Mouse (Mus musculus) lung, adult 2 months (tissue): ENCODE results near the gene Lrig3.

Source experiments
- CTCF ChIP-seq: fragments of 200-500 bp; IDR thresholded peaks from 2 replicates; pipeline ENCODE4 v1.5.1; 2011; ENCODE audit warnings: mild to moderate bottlenecking, low read length, control low read depth; ENCODE audit not compliant: insufficient read depth
- POLR2A ChIP-seq: fragments of 200-500 bp; IDR thresholded peaks from 2 replicates; pipeline ENCODE4 v1.6.1; 2011; ENCODE audit warnings: low read depth, mild to moderate bottlenecking, control low read depth, low read length, borderline replicate concordance; ENCODE audit errors: extremely low read depth

DNA sequence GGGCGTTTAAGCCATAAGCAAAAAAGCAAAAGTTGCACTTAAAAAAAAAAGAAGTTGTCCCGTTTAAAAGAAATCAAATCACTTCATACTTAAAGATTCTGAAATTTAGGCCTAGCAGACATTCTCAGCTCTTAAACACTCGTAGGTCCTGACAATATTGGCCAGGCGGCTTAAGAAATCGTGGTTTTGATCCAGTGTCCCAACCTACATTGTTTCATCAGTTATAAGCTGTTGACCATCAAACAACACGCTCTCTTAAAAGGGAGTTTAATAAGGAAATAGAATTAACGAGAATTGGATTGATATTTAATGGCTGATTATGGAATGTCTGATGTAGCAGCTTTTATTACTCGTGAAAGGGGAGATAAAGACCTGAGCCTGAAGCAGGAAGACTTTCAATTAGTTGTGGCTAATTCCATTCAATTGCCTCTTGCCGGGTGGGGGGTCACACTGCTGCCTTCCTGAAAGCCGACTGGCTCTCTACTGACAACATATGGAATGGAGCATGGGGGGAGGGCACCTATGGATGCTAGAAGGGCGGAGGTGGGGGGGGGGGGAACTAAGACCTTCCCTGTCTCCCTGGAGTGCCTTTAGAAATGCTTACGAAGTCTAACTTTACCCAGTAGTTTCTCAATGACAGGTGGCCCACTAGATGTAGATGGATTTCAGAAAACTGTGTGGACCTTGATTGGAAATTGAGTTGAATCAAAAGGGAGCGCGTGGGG is 1.6 kb downstream of the Lrig3 start:
- TF ChIP-seq CTCF (no peak), POLR2A (no peak)
